Mouse (Mus musculus) hindbrain, embryonic 12.5 days (tissue): ENCODE measurements around the gene Zfp764. TPM values are rescaled to one million over a fixed set of nuclear protein-coding genes. Genes with fewer than 3 reads are reported as not detected.
"Not testable (repeated sequence)": the region's sequence is repeated elsewhere in the genome, so short reads cannot be mapped to it uniquely, and the experiment has no call there.

ENCODE experiments used
- ATAC-seq: fragments of 200-750 bp; cut with Nextera tagmentation; 2 replicates; pipeline ENCODE4 v1.8.0; 2017; ENCODE audit warnings: moderate TSS enrichment; ENCODE audit not compliant: low FRiP score
- H3K27ac ChIP-seq: fragments of 300-500 bp; sonication (generic); 2 replicates; pipeline ENCODE4 v1.5.1; 2016; ENCODE audit warnings: mild to moderate bottlenecking
- H3K27me3 ChIP-seq: fragments of 300-500 bp; sonication (generic); 2 replicates; pipeline ENCODE4 v1.6.1; 2016; ENCODE audit warnings: mild to moderate bottlenecking
- H3K36me3 ChIP-seq: fragments of 300-500 bp; sonication (generic); 2 replicates; pipeline ENCODE4 v1.6.1; 2016; ENCODE audit warnings: mild to moderate bottlenecking
- H3K4me1 ChIP-seq: fragments of 300-500 bp; sonication (generic); 2 replicates; pipeline ENCODE4 v1.6.1; 2016
- H3K4me2 ChIP-seq: fragments of 300-500 bp; sonication (generic); replicated peaks from 2 replicates; pipeline ENCODE4 v1.6.1; 2016; ENCODE audit warnings: mild to moderate bottlenecking
- H3K4me3 ChIP-seq: fragments of 300-500 bp; sonication (generic); 2 replicates; pipeline ENCODE4 v1.5.1; 2016; ENCODE audit warnings: mild to moderate bottlenecking
- H3K9ac ChIP-seq: fragments of 300-500 bp; sonication (generic); 2 replicates; pipeline ENCODE4 v1.6.1; 2016; ENCODE audit warnings: mild to moderate bottlenecking, moderate library complexity
- H3K9me3 ChIP-seq: fragments of 300-500 bp; sonication (generic); replicated peaks from 2 replicates; pipeline ENCODE4 v1.6.1; 2016; ENCODE audit warnings: mild to moderate bottlenecking
- WGBS: fragments of 180-500 bp; shearing (Covaris S2); methylation state at CpG from one replicate; pipeline ENCODE4 v1.1.7; 2016; 5-methylcytosine and 5-hydroxymethylcytosine counted together
- polyA plus RNA-seq: library from polyadenylated mRNA; unstranded; fragments of >200 nt; fragmentation: Nextera tagmentation; extraction: Ambion mirVana; gene quantifications from 2 replicates; pipeline ENCODE4 v1.2.1, GENCODE M21; 2016

The Zfp764 gene
- polyA plus RNA-seq, 1 experiment from 2014 or later = 5.9 TPM

DNA sequence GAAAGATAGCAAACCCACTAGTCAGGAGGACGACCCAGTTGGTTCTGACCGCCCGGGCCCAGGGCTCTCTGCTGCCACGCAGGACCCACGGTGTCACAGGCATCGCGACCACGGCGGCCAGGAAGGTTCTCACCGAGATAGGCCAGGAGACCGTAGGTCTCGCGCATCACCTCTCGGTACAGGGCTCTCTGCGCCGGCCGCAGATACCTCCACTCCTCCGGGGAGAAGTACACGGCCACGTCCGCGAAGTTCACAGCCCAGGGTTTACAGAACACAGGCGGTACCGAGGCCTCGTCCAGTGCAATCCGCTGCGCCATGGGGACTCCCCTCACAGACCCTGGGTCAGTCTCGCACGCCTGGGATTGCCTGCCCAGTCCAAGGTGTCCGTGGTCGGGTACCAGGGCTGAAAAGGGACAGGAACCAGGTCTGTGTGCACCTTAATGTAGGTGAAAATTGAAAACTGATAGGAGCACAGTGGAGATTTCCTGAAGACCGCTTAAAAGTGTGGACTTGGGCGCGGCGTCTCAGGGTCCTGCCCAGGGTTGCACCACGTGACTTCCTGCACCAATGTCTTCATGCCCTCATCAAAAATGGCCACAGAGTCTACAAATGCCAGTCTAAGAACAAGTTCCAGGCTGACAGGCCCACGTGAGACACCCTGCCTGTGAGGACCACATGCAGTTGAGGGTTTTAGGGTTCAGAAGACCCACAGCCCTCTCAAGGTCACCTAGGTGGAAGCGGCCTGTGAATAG is 19.8 kb downstream of the Zfp764 start, which contains the start of gene 9130019O22Rik:
Gene 9130019O22Rik (minus strand): TSS at position 526 of the 752 bp plus-strand sequence.
- no peaks in the 10 kb centered on the region for H3K27me3 ChIP-seq
- ATAC-seq = peak; percentile 89
- H3K4me3 ChIP-seq = peak within 1 kb of the TSS; percentile 45
- H3K36me3 ChIP-seq = peaks cover 29% of the 10 kb centered on the region
- H3K9ac ChIP-seq = peak within 1 kb of the TSS; percentile 70
- H3K9me3 ChIP-seq = peaks cover 4% of the 10 kb centered on the region; the same call in 1 of the 2 replicates
- 10% methylated on average over 34 of the region's 38 CpGs for WGBS
- peak within 1 kb of the TSS; percentile 67 for H3K4me2 ChIP-seq
- no peak within 1 kb of the TSS for H3K27ac ChIP-seq
- peaks cover 3% of the 10 kb centered on the region; the same call in 1 of the 2 replicates for H3K4me1 ChIP-seq

DNA sequence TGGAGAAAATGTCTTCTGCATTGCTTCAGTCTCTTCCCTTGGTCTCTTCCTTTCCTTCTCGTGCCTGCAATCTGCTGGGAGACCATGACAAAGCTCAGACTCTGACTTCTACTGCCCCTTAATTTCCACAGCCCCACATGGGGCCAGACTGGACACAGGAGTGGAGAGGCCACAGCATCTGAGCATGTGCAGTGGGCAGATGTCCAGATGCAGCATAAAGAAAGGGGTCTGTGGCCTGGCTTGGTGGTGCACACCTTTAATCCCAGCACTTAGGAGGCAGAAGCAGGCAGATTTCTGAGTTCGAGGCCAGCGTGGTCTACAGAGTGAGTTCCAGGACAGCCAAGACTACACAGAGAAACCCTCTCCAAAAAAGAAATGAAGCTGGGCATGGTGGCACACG is 21.1 kb downstream of the Zfp764 start:
- H3K9me3 ChIP-seq, H3K9ac ChIP-seq, H3K4me2 ChIP-seq, ATAC-seq, H3K27ac ChIP-seq, H3K4me1 ChIP-seq, H3K27me3 ChIP-seq, H3K4me3 ChIP-seq: not testable (repeated sequence)
- WGBS = 93% methylated on average over 4 of the region's 4 CpGs
- H3K36me3 ChIP-seq = peaks cover 24% of the 10 kb centered on the region

DNA sequence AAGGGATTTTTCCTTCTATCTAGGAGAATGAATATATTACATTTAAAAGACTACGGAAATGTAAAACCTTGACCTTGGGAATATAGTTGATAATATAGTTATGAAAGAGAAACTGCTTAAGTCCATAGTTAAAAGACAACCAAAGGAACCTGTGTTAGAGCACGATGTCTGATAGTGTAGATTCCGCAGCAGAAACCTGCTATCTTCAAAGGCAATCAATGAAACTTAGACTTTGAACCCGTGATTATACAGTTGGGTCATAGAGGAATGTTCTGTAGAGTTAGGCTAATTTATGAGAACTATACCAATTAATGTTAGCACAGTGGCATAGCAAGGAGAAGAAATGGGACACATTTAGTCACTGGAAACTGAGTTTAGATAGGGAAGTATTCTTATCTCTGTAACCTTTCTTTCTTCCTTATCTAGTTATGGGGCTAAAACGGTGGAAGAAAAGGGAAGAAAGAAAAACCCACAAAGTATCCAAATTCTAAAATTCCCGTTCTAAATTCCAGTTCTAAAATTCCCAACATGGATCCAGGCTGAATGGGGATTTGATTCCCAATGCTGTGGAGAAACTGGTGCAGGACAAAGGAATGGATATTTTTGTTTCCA is 28.2 kb downstream of the Zfp764 start:
- no peak overlapping the region for H3K4me2 ChIP-seq
- H3K27ac ChIP-seq = no peak overlapping the region
- H3K9ac ChIP-seq = no peak overlapping the region
- H3K36me3 ChIP-seq = peaks cover 18% of the 10 kb centered on the region
- peaks cover 4% of the 10 kb centered on the region; the same call in 1 of the 2 replicates for H3K9me3 ChIP-seq
- H3K4me1 ChIP-seq = no peaks in the 10 kb centered on the region
- H3K27me3 ChIP-seq = no peaks in the 10 kb centered on the region
- H3K4me3 ChIP-seq = no peak overlapping the region
- ATAC-seq = no peak
- 81% methylated on average over 6 of the region's 6 CpGs for WGBS

DNA sequence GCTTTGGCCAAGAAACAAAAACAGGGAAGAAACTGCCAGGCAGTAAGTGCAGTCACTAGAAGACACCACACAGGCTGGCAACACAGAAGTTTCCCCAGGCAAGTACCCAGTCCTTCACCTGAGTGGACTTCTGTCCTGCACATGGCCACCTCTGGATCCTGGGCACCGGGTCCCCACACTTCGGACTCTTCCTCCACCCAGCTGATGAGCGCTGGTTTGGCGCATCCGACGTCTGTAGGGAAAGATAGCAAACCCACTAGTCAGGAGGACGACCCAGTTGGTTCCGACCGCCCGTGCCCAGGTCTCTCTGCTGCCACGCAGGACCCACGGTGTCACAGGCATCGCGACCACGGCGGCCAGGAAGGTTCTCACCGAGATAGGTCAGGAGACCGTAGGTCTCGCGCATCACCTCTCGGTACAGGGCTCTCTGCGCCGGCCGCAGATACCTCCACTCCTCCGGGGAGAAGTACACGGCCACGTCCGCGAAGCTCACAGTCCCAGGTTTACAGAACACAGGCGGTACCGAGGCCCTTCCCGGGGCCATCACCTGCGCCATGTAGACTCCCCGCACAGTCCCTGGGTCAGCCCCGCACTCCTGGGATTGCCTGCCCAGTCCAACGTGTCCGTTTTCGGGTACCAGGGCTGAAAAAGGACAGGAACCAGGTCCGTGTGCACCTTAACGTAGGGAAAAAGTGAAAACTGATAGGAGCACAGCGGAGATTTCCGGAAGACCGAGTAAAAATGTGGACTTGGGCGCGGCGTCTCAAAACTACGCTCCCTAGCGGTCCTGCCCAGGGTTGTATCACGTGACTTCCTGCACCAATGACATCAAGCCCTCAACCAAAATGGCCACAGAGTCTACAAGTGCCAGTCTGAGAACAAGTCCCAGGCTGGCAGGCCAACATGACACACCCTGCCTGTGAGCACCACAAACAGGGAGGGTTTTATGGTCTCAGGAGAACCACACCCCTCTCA is 31.1 kb downstream of the Zfp764 start, which contains the start of gene Zfp747:
Gene Zfp747 (minus strand): TSS at position 780 of the 975 bp plus-strand sequence.
- not testable (repeated sequence) for H3K27me3 ChIP-seq, H3K4me1 ChIP-seq, H3K9me3 ChIP-seq, H3K36me3 ChIP-seq
- Histone ChIP-seq H3K9ac (peak within 1 kb of the TSS; percentile 72), H3K4me3 (peak within 1 kb of the TSS; percentile 74), H3K4me2 (peak within 1 kb of the TSS; percentile 77), H3K27ac (peak within 1 kb of the TSS; percentile 73; the same call in 1 of the 2 replicates)
- WGBS = 2% methylated on average over 48 of the region's 49 CpGs
- peak; percentile 92 for ATAC-seq

DNA sequence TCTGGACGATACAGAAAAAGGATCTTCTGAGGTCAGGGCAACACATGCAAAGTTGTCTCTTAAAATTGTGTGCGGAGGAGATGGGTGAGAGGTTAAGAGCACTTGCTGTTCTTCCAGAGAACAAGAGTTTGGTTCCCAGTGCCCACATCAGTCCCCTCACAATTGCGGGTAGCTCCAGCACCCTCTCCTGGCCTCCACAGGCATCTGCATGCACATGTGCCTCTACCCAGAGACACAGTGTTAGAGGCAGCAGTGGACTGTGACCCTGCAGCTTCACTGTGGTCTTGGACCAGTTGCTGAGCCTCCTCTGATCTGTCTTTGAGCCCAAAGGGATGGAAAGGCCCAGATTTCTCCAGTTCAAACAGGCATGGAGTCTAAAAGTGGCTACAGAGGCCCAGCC is 34.8 kb downstream of the Zfp764 start:
- not testable (repeated sequence) for H3K4me2 ChIP-seq, H3K27ac ChIP-seq, H3K27me3 ChIP-seq, H3K4me3 ChIP-seq, ATAC-seq, H3K36me3 ChIP-seq, H3K4me1 ChIP-seq, H3K9me3 ChIP-seq, H3K9ac ChIP-seq
- 82% methylated on average over 3 of the region's 3 CpGs for WGBS

DNA sequence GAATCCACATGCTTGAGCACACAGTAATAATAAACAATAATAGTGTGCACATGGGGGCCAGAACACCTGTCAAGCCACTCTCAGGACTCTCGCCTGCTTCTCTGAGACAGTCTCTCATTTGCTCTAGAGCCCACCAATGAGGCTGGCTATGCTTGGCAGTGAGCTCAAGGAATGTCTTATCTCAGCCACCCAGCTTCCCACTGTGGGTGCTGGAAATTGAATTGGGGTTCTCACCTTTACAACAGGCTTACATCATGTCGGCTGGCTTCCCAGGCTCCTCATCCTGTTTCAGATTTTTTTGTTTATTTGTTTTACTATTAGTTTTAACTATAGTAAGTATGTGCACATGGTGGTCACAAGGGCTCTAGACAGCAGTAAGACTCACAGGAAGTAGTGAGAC is 35.4 kb downstream of the Zfp764 start:
- Histone ChIP-seq H3K4me1 (no peaks in the 10 kb centered on the region), H3K9ac (no peak overlapping the region), H3K36me3 (peaks cover 7% of the 10 kb centered on the region), H3K4me3 (no peak overlapping the region), H3K9me3 (no peaks in the 10 kb centered on the region), H3K27ac (no peak overlapping the region), H3K27me3 (no peaks in the 10 kb centered on the region), H3K4me2 (no peak overlapping the region)
- WGBS = 89% methylated on average over 2 of the region's 2 CpGs
- ATAC-seq = no peak

DNA sequence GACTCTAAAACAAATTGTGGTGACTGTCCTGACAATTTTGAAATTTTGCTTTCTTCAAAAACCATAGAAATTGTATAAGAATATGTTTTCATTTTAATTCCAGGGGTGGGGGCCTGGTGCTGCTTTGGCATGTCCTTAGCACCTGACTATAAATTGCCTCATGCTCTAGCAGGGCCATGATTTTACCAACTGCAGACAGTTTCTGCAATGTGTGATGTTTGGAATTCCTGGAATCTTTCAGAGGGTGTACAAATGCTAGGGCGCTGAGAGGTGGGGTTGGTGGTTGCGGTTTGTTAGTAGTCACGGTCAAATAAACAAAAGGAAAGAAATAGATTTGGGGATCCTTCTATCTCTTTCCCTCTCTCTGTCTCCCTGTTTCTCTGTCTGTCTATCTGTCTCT is 40.4 kb downstream of the Zfp764 start:
- Histone ChIP-seq H3K27me3 (peaks cover 15% of the 10 kb centered on the region), H3K4me3 (no peak overlapping the region), H3K9me3 (no peaks in the 10 kb centered on the region), H3K4me2 (no peak overlapping the region), H3K4me1 (peaks cover 9% of the 10 kb centered on the region; the same call in 1 of the 2 replicates), H3K27ac (no peak overlapping the region), H3K36me3 (no peaks in the 10 kb centered on the region), H3K9ac (no peak overlapping the region)
- 84% methylated on average over 3 of the region's 3 CpGs for WGBS
- ATAC-seq = no peak

DNA sequence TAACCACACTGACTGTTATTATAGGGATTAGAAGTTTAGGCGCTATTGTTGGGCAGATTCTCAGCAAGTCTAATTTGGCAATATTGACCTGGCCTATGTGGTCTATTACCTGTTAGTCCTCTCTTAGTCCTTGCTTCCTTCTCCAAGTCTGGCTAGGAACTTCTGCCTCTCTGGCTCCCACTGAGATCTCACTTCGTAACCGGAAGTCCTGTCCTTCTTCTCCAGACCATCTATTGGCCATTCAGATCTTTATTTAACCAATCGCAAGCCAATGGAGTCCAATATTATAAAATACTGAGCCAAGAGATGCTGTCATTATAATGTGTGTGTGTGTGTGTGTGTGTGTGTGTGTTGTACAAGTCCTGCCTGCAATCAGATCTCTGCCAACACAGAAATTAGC is 42.5 kb downstream of the Zfp764 start:
- peak overlapping the region; percentile 71 for H3K4me2 ChIP-seq
- no peaks in the 10 kb centered on the region for H3K9me3 ChIP-seq
- H3K27me3 ChIP-seq = peaks cover 20% of the 10 kb centered on the region
- no peaks in the 10 kb centered on the region for H3K36me3 ChIP-seq
- WGBS = 55% methylated on average over 4 of the region's 4 CpGs
- no peak overlapping the region for H3K9ac ChIP-seq
- ATAC-seq = no peak
- no peak overlapping the region for H3K27ac ChIP-seq
- peak overlapping the region; percentile 37 for H3K4me3 ChIP-seq
- H3K4me1 ChIP-seq = peaks cover 9% of the 10 kb centered on the region; the same call in 1 of the 2 replicates

DNA sequence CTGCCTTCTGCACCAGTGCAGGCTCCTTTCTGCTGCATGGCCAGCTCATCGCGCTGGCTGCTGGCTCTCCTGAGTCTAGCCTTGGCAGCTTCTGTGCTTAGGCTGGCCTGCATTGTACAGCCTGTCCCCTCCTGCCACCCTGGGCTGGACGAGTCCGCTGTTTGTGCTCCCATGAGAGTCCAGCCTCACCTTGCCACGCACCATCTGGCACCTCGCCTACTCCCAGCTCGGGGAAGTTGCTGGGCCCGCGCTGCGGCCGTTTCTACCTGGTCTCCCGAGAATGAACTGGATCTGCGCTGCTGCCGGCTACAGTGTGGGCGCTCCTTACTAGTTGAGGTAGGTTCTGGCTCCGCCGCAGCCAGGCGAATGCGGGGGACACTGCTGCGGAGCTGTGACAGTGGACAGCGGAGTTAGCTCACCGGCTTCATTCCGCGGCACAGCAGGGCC is 43.1 kb downstream of the Zfp764 start:
- Histone ChIP-seq H3K4me1 (peaks cover 9% of the 10 kb centered on the region; the same call in 1 of the 2 replicates), H3K9ac (peak overlapping the region; percentile 69), H3K9me3 (no peaks in the 10 kb centered on the region), H3K27ac (0 out of 2 replicates have a peak overlapping the region, but pooled peaks have one; percentile 40), H3K36me3 (no peaks in the 10 kb centered on the region), H3K4me2 (peak overlapping the region; percentile 71), H3K27me3 (peaks cover 20% of the 10 kb centered on the region), H3K4me3 (peak overlapping the region; percentile 37)
- WGBS = 2% methylated on average over 24 of the region's 24 CpGs
- peak; percentile 43; the same call in 1 of the 2 replicates for ATAC-seq

DNA sequence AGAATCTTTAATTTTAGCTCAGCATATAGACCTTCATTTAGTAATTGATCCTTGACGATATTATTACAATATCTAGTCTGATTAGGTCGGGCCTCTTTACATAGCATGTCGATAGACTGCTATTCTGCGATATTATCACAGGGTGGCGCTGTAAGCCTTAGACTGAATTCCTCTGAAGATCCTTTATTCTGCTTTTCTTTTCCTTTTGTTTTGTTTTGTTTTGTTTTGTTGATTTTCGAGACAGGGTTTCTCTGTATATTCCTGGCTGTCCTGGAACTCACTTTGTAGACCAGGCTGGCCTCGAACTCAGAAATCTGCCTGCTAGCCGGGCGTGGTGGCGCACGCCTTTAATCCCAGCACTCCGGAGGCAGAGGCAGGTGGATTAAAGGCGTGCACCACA is 44.2 kb downstream of the Zfp764 start:
- WGBS = 20% methylated on average over 13 of the region's 13 CpGs
- H3K36me3 ChIP-seq, H3K9me3 ChIP-seq, H3K9ac ChIP-seq, ATAC-seq, H3K27ac ChIP-seq, H3K4me1 ChIP-seq: not testable (repeated sequence)
- 0 out of 2 replicates have a peak overlapping the region, but pooled peaks have one; percentile 25 for H3K4me2 ChIP-seq
- H3K4me3 ChIP-seq = 0 out of 2 replicates have a peak overlapping the region, but pooled peaks have one; percentile 11
- peaks cover 27% of the 10 kb centered on the region for H3K27me3 ChIP-seq

DNA sequence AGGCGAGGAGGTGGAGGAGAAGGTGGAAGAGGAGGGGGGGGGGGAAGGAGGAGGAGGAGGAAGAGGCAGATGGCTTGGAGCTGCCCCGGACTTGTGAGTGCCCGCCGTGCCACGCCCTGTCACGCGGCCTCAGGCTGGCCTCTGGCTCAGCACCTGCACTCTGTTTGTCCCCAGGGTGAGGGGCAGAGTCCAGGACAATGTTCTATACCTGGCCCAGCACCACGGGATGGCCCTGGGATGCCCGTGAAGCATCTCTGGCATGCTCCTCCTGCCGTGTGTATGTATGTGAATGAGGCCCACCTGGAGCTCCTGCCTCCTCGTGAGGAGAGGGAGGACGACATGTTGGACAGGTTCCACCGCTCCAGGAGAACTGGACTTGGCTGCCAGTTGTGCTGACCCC is 45.2 kb downstream of the Zfp764 start:
- WGBS = 55% methylated on average over 12 of the region's 13 CpGs
- peaks cover 9% of the 10 kb centered on the region; the same call in 1 of the 2 replicates for H3K4me1 ChIP-seq
- H3K9ac ChIP-seq = no peak overlapping the region
- no peak overlapping the region for H3K27ac ChIP-seq
- peaks cover 27% of the 10 kb centered on the region for H3K27me3 ChIP-seq
- no peaks in the 10 kb centered on the region for H3K36me3 ChIP-seq
- no peak overlapping the region for H3K4me2 ChIP-seq
- no peak overlapping the region for H3K4me3 ChIP-seq
- H3K9me3 ChIP-seq = no peaks in the 10 kb centered on the region
- ATAC-seq = no peak
